Mouse (Mus musculus) MEL (cell line): ENCODE measurements at regions not wholly inside any gene's neighbourhood (a gene's known extent, or its start where the extent isn't known, plus 50 kb on each side); places are given as distances from the start of the nearest gene placed in this dataset.

Experiments
- DNase-seq: peaks from one replicate; pipeline ENCODE4 v3.0.0; 2011; ENCODE audit warnings: low read depth, low spot score
- H3K27ac ChIP-seq: 2 replicates; pipeline ENCODE4 v1.5.1; 2012; ENCODE audit warnings: low read depth, mild to moderate bottlenecking, control low read depth, low read length, moderate library complexity; ENCODE audit not compliant: control insufficient read depth
- H3K27me3 ChIP-seq, 2 experiments: fragments of 150-350 bp in 1 of 2; sonication (generic) in 1 of 2; 2 replicates each; pipeline ENCODE4 v1.6.1; 2012; ENCODE audit warnings: low read length in 2 of 2, mild to moderate bottlenecking in 2 of 2, improper control_type of control experiment in 1 of 2, moderate library complexity in 1 of 2; ENCODE audit not compliant: insufficient read depth in 2 of 2, control insufficient read depth in 1 of 2
- H3K36me3 ChIP-seq, 2 experiments: 2 replicates each; pipeline ENCODE4 v1.6.1; 2012 to 2014; ENCODE audit warnings: low read length in 2 of 2, improper control_type of control experiment in 1 of 2, inconsistent platforms in 1 of 2, mild to moderate bottlenecking in 1 of 2; ENCODE audit not compliant: insufficient read depth in 2 of 2, control insufficient read depth in 1 of 2
- H3K4me1 ChIP-seq, 2 experiments: fragments of 150-350 bp in 1 of 2; sonication (generic) in 1 of 2; 2 replicates each; pipeline ENCODE4 v1.6.1; 2012; ENCODE audit warnings: low read length in 2 of 2, improper control_type of control experiment in 1 of 2, mild to moderate bottlenecking in 1 of 2; ENCODE audit not compliant: insufficient read depth in 2 of 2, control insufficient read depth in 1 of 2
- H3K4me3 ChIP-seq, 2 experiments: fragments of 150-350 bp in 1 of 2; sonication (generic) in 1 of 2; 2 replicates each; pipeline ENCODE4 v1.5.1; 2012; ENCODE audit warnings: low read depth in 2 of 2, low read length in 2 of 2, mild to moderate bottlenecking in 2 of 2, moderate library complexity in 2 of 2, control low read depth in 1 of 2, improper control_type of control experiment in 1 of 2; ENCODE audit not compliant: control insufficient read depth in 1 of 2, insufficient read depth in 1 of 2
- H3K79me2 ChIP-seq: 2 replicates; pipeline ENCODE4 v1.6.1; 2012; ENCODE audit warnings: mild to moderate bottlenecking, low read length, moderate library complexity; ENCODE audit not compliant: control insufficient read depth, poor library complexity, insufficient read depth
- H3K9ac ChIP-seq: 2 replicates; pipeline ENCODE4 v1.6.1; 2012; ENCODE audit warnings: low read depth, mild to moderate bottlenecking, control low read depth, low read length, moderate library complexity; ENCODE audit not compliant: control insufficient read depth, poor library complexity, severe bottlenecking
- H3K9me3 ChIP-seq: fragments of 150-350 bp; sonication (generic); replicated peaks from 2 replicates; pipeline ENCODE4 v1.6.1; 2012; ENCODE audit warnings: mild to moderate bottlenecking, low read length, improper control_type of control experiment, moderate library complexity; ENCODE audit not compliant: insufficient read depth
- CHD1 ChIP-seq: IDR thresholded peaks from 2 replicates; pipeline ENCODE4 v1.6.1; 2012; ENCODE audit warnings: low read depth, mild to moderate bottlenecking, inconsistent platforms, low read length, improper control_type of control experiment
- CHD2 ChIP-seq: IDR thresholded peaks from 2 replicates; pipeline ENCODE4 v1.6.1; 2011; ENCODE audit warnings: low read length, improper control_type of control experiment
- ELF1 ChIP-seq: IDR thresholded peaks from 2 replicates; pipeline ENCODE4 v1.6.1; 2014; ENCODE audit warnings: low read depth, mild to moderate bottlenecking, inconsistent platforms, low read length, improper control_type of control experiment, moderate library complexity
- EP300 ChIP-seq, 2 experiments: IDR thresholded peaks; 2 replicates each; pipeline ENCODE4 v1.6.1; 2011; ENCODE audit warnings: improper control_type of control experiment in 2 of 2, low read length in 2 of 2, low read depth in 1 of 2, mild to moderate bottlenecking in 1 of 2
- ETS1 ChIP-seq: IDR thresholded peaks from 2 replicates; pipeline ENCODE4 v1.6.1; 2012; ENCODE audit warnings: low read depth, mild to moderate bottlenecking, inconsistent platforms, low read length, improper control_type of control experiment, moderate library complexity
- GATA1 ChIP-seq: IDR thresholded peaks from 2 replicates; pipeline ENCODE4 v1.6.1; 2011; ENCODE audit warnings: low read depth, low read length, improper control_type of control experiment
- JUND ChIP-seq: IDR thresholded peaks from 2 replicates; pipeline ENCODE4 v1.6.1; 2011; ENCODE audit warnings: low read depth, mild to moderate bottlenecking, improper control_type of control experiment, low read length
- KAT2A ChIP-seq: conservative IDR thresholded peaks from 2 replicates; pipeline ENCODE4 v1.6.1; 2012; ENCODE audit warnings: low read depth, low read length, improper control_type of control experiment, inconsistent platforms
- MAZ ChIP-seq: IDR thresholded peaks from 2 replicates; pipeline ENCODE4 v1.6.1; 2012; ENCODE audit warnings: low read depth, mild to moderate bottlenecking, inconsistent platforms, low read length, improper control_type of control experiment
- MEF2A ChIP-seq: IDR thresholded peaks from 2 replicates; pipeline ENCODE4 v1.6.1; 2014; ENCODE audit warnings: low read depth, mild to moderate bottlenecking, inconsistent platforms, low read length, improper control_type of control experiment; ENCODE audit not compliant: poor library complexity, insufficient replicate concordance, severe bottlenecking; ENCODE audit errors: extremely low read depth
- MYB ChIP-seq: IDR thresholded peaks from 2 replicates; pipeline ENCODE4 v1.6.1; 2011; ENCODE audit warnings: mild to moderate bottlenecking, low read depth, low read length, improper control_type of control experiment
- NELFE ChIP-seq: IDR thresholded peaks from 2 replicates; pipeline ENCODE4 v1.6.1; 2011; ENCODE audit warnings: low read depth, low read length, improper control_type of control experiment
- POLR2AphosphoS2 ChIP-seq: IDR thresholded peaks from 2 replicates; pipeline ENCODE4 v1.6.1; 2011; ENCODE audit warnings: low read length, improper control_type of control experiment
- POLR2AphosphoS5 ChIP-seq: IDR thresholded peaks from 2 replicates; pipeline ENCODE4 v1.6.1; 2012; ENCODE audit warnings: low read depth, borderline replicate concordance, mild to moderate bottlenecking, inconsistent platforms, low read length, moderate library complexity, mixed read lengths
- RCOR1 ChIP-seq: IDR thresholded peaks from 2 replicates; pipeline ENCODE4 v1.6.1; 2012; ENCODE audit warnings: low read depth, mild to moderate bottlenecking, inconsistent platforms, low read length, improper control_type of control experiment
- SIN3A ChIP-seq: IDR thresholded peaks from 2 replicates; pipeline ENCODE4 v1.6.1; 2012; ENCODE audit warnings: low read length, improper control_type of control experiment, inconsistent platforms
- SMC3 ChIP-seq: IDR thresholded peaks from 2 replicates; pipeline ENCODE4 v1.6.1; 2011; ENCODE audit warnings: low read depth, low read length, improper control_type of control experiment
- TAL1 ChIP-seq: IDR thresholded peaks from 2 replicates; pipeline ENCODE4 v1.6.1; 2012; ENCODE audit warnings: mild to moderate bottlenecking, inconsistent platforms, low read length, moderate library complexity, mixed read lengths
- TCF12 ChIP-seq: IDR thresholded peaks from 2 replicates; pipeline ENCODE4 v1.6.1; 2014; ENCODE audit warnings: low read depth, mild to moderate bottlenecking, inconsistent platforms, low read length, improper control_type of control experiment, moderate library complexity
- UBTF ChIP-seq: IDR thresholded peaks from 2 replicates; pipeline ENCODE4 v1.6.1; 2012; ENCODE audit warnings: low read depth, mild to moderate bottlenecking, inconsistent platforms, low read length, improper control_type of control experiment, moderate library complexity, borderline replicate concordance; ENCODE audit not compliant: insufficient read depth
- USF1 ChIP-seq: IDR thresholded peaks from 2 replicates; pipeline ENCODE4 v1.6.1; 2014; ENCODE audit warnings: low read depth, mild to moderate bottlenecking, inconsistent platforms, low read length, improper control_type of control experiment, moderate library complexity
- ZKSCAN1 ChIP-seq: IDR thresholded peaks from 2 replicates; pipeline ENCODE4 v1.6.1; 2012; ENCODE audit warnings: low read depth, mild to moderate bottlenecking, inconsistent platforms, low read length, improper control_type of control experiment, moderate library complexity
- ZMIZ1 ChIP-seq: IDR thresholded peaks from 2 replicates; pipeline ENCODE4 v1.6.1; 2012; ENCODE audit warnings: low read depth, mild to moderate bottlenecking, inconsistent platforms, low read length, improper control_type of control experiment, moderate library complexity

GRCm38 (mm10) chr10:69046008-69046555 lies 105.2 kb upstream of the Rhobtb1 start:
- no peaks in the 10 kb centered on the region for H3K4me1 ChIP-seq
- no peaks in the 10 kb centered on the region for H3K27me3 ChIP-seq
- H3K36me3 ChIP-seq, result no peaks in the 10 kb centered on the region
- no peak overlapping the region for H3K4me3 ChIP-seq
- H3K79me2 ChIP-seq, result no peaks in the 10 kb centered on the region
- DNase-seq, result no peak
- H3K9ac ChIP-seq, result no peak overlapping the region
- H3K9me3 ChIP-seq, result no peaks in the 10 kb centered on the region
- no peak overlapping the region for H3K27ac ChIP-seq
- TF ChIP-seq KAT2A (no peak), ZMIZ1 (no peak), CHD1 (no peak), EP300 (IDR thresholded peaks at IDR 0.05; ENCODE audit: low read depth in 1 of 2, low read length in 2 of 2) (no peak), UBTF (no peak), TCF12 (no peak), USF1 (no peak), POLR2AphosphoS2 (no peak), SIN3A (no peak), RCOR1 (no peak), GATA1 (no peak), JUND (no peak), ETS1 (no peak), MYB (no peak), TAL1 (no peak), CHD2 (no peak)
- TF ChIP-seq, all 39 proteins: peak for 0

DNA sequence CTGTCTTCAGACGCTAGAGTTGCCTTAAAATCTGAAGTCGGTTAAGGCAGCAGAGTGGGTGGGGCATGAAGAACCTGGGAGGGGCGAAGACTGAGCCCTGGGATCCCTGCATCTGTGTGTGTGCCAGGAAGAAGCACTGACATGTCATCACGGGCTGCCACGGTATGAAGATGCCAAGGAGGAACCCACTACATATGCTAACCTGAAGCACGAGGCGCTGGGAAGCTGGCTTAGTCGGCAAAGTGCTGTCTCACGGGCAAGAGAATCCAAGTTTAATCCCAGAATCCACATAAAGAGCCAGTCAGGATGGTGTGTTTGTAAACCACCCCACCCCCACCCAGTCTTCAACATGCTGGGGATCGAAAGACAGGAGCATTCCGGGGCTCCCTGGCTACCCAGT lies 73.2 kb upstream of the Rhobtb1 start:
- Histone ChIP-seq H3K4me1 (no peaks in the 10 kb centered on the region), H3K79me2 (no peaks in the 10 kb centered on the region), H3K36me3 (no peaks in the 10 kb centered on the region), H3K9ac (no peak overlapping the region), H3K9me3 (no peaks in the 10 kb centered on the region), H3K27me3 (no peaks in the 10 kb centered on the region), H3K27ac (no peak overlapping the region), H3K4me3 (no peak overlapping the region)
- no peak for TF ChIP-seq ZMIZ1
- no peak for TF ChIP-seq UBTF
- TF ChIP-seq JUND, result no peak
- TF ChIP-seq SMC3, result no peak
- no peak for TF ChIP-seq KAT2A
- TF ChIP-seq MAZ, result no peak
- no peak for TF ChIP-seq POLR2AphosphoS2
- no peak for TF ChIP-seq GATA1
- TF ChIP-seq MEF2A, result no peak
- no peak for TF ChIP-seq NELFE
- TF ChIP-seq POLR2AphosphoS5, result no peak
- no peak for TF ChIP-seq ELF1
- TF ChIP-seq ZKSCAN1, result no peak
- no peak for TF ChIP-seq MYB
- no peak for DNase-seq
